Mouse (Mus musculus) cerebellum, postnatal 4 days (tissue): ENCODE measurements around the gene Gpr27.

Experiments
- DNase-seq, 2 experiments: peaks; one replicate each; pipeline ENCODE4 v3.0.0; 2022; ENCODE audit warnings: low spot score in 2 of 2, mixed read lengths in 1 of 2

Gene Gpr27

DNA sequence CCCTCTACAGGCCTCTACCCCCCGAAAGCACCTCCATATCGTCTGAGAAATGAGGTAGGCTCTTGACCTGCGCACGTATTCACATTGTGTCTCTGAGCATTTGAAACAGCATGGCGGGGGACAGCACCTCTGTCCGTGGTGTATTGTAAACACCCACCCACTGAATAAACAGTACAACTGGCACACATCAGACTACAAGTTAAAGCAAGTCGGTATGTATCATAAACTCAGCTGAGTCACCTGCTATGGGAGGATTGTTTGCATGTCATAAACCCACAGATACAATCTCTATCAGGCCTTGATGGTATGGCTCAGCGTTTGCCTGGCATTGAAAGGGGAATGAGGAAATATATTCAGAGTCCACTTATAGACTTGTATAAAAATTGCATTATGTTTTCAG lies 15.2 kb upstream of the Gpr27 start:
- no peak for DNase-seq

GRCm38 (mm10) chr6:99678108-99678507 lies 14.4 kb upstream of the Gpr27 start:
- peak in 1 of 2 experiments; percentile 37 for DNase-seq

- no peak for DNase-seq
Measured at GRCm38 (mm10) chr6:99683974-99684373, 8.5 kb upstream of the Gpr27 start.

GRCm38 (mm10) chr6:99684899-99685298 lies 7.6 kb upstream of the Gpr27 start:
- DNase-seq = no peak

GRCm38 (mm10) chr6:99688513-99688912 lies 4.0 kb upstream of the Gpr27 start:
- DNase-seq = no peak

DNA sequence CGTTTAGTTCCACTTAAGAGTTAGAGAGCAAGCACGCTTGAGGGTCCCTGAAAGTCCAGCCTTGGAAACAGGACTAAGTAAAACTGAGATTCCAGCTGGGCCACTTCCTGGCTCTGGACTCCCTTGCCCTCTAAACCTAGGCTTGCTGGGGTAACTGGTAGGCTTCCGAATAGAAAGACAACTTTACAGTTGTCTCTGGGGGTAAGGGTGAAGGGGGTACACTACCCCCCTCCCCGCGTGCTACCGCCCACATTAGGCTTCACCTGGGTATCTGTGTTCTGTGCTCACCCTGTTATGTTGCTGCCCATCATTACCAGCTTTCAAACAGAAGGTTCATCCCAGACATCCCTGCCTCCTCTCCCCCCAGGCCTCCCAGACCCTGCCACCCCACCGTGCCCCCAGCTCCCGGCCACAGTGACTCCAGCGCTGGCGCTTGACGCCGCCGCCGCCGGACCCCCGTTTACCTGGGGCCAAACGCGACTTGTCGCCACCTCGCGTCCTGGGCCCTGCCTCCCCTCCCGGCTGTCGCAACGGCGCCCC lies 743 bp upstream of the Gpr27 start:
- no peak for DNase-seq

GRCm38 (mm10) chr6:99692916-99693841 lies 700 bp downstream of the Gpr27 start:
- DNase-seq = peak in 1 of 2 experiments; percentile 52

DNA sequence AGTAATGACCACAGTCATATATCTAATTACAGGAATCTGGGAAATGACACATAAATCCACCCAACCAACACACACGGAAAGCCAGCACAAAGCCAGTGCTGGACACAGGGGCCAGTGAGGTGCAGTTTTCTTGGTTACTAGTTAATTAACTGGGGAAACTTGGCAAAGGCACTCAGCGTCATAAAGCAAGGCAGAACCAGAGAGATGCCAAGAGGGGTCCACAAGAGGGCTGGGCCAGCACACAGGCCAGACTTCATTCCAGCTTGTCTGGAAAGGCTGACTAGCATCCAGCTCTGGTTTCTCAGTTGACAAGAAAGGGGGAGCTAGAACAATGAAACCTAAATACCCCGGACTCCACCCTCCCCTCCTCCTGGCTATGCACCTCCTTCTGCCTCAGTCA lies 8.0 kb downstream of the Gpr27 start:
- no peak for DNase-seq

- no peak for DNase-seq
Measured at GRCm38 (mm10) chr6:99711576-99712101, 19.2 kb downstream of the Gpr27 start.

DNA sequence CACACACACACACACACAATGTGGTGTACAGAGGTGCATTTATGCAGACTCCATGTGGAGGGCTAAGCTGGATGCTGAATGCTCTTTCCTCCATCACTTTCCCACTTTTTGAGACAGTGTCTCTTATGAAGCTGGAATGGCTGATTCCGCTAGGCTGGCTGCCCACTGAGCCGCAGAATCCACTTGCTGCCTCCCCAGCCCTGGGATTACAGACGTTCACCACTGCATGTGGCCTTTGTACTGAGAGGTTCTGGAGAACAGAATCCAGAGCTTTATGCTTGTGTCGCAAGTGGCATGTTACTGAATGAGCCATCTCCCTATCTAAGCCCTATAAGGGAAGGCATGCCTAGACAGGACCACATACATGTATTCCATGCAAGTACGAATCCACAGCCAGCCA lies 20.8 kb downstream of the Gpr27 start:
- DNase-seq = no peak

DNA sequence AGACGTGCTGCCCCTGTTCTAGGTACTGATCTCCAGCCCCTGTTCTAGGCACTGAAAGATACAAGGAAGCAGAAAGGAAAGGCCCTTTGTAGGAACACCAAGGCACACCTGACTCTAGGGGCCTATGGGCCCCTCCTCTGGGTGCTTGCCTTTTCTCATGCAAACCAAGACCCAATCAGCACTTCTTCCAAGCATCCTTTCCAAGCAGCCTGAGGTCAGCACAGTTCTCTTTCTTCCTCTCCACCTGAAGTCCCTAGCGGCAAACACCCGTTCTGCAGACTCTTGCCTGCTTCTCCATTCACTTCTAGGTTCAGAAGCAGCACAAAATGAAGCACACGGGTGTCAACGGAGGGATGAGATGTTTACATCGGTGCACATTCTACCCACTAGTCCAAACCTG lies 22.7 kb downstream of the Gpr27 start:
- DNase-seq = no peak

DNA sequence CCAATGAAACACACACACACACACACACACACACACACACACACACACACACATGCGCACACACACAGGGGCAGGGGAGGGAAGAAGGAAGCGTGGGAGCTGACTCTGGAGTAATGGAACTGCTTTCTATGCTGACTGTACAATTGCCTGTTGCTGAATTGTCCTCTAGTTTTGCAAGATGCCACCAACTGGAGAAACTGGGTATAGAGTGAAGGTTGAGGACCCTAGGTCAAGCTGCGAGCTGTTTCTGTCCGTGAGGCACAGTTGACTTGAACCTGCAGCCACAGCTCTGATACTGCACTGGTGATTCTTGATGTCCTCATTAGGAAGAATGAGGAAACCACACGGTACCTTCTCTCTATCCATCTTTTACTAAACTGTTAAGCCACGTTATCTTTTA lies 23.4 kb downstream of the Gpr27 start:
- DNase-seq = no peak

GRCm38 (mm10) chr6:99721032-99721431 lies 28.6 kb downstream of the Gpr27 start:
- no peak for DNase-seq

GRCm38 (mm10) chr6:99722390-99722789 lies 29.9 kb downstream of the Gpr27 start:
- DNase-seq = no peak

- DNase-seq = peak in 1 of 2 experiments; percentile 10
Measured at GRCm38 (mm10) chr6:99725971-99726561, 33.6 kb downstream of the Gpr27 start, which contains the start of gene Prok2. Gene Prok2, minus strand, starts transcription at chr6:99726392.

DNA sequence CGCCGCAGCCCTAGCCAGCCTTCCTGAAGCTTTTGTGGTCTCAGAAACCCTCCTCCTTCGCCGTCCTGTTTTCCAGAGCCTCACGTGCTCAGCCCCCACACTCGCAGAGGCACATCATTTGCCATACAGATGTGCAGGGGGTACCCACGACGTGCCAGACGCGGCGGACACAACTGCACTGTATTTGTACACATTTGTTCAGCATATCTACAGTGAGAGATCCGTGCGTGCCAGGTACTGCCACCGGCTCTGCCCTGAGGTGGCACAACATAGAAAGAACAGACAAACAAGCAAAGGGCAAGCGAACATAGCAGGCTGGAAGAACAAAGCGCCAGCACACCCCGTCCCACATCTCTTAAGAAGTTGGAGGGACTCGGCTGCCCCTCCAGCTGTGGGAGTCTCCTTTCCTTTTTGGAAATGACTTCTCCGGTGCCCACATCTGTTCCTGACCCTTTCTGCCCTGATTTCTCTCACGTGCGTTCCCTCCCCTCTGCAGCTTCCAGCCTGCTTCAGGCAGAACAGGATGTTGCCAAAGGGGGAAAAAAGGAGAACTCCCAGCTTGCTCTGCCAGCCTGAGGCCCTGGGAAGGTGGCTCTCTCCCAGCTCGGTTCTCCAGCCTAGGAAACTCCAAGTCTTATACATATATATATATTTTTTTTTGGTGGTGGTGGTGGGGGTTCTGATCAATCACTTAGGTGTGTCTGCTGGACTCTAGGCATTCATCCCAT lies 34.3 kb downstream of the Gpr27 start:
- DNase-seq = no peak

DNA sequence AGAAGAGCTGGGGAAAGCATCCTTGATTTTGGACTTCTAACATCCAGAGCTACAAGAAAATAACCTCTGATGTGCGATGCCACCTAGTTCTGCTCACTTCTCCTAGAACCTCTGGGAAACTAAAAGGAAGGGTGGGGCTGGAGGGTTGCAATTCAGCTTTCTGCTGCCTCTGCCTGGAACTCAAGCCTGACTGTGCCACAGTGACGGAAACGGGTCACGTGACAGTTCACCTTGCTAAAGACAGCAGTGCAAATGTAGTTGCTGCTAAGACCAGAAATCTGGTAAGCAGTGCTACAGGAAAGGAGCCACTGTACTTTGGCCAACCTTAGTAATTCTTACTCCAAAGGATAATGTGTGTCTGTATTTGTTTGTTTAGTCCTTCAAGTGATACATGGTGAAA lies 37.4 kb downstream of the Gpr27 start:
- no peak for DNase-seq

- no peak for DNase-seq
Measured at GRCm38 (mm10) chr6:99731926-99732325, 39.4 kb downstream of the Gpr27 start.

- no peak for DNase-seq
Measured at GRCm38 (mm10) chr6:99732673-99733072, 40.2 kb downstream of the Gpr27 start.

- no peak for DNase-seq
Measured at GRCm38 (mm10) chr6:99734666-99735065, 42.2 kb downstream of the Gpr27 start.

- peak in 1 of 2 experiments; percentile 8 for DNase-seq
Measured at GRCm38 (mm10) chr6:99742866-99743265, 50.4 kb downstream of the Gpr27 start.
